Mouse (Mus musculus) cerebellum, adult 2 months (tissue): ENCODE results near the gene Nanp.

Experiments used
- CTCF ChIP-seq: fragments of 200-500 bp; IDR thresholded peaks from 2 replicates; pipeline ENCODE4 v1.5.1; 2011; ENCODE audit warnings: low read depth, mild to moderate bottlenecking, control low read depth, low read length, moderate library complexity, borderline replicate concordance; ENCODE audit not compliant: insufficient read depth
- POLR2A ChIP-seq: fragments of 200-500 bp; IDR thresholded peaks from 2 replicates; pipeline ENCODE4 v1.6.1; 2011; ENCODE audit warnings: low read length, control low read depth, borderline replicate concordance; ENCODE audit not compliant: insufficient read depth

- no peak for TF ChIP-seq CTCF
- no peak for TF ChIP-seq POLR2A
These were observed 17.4 kb upstream of the Nanp start for GRCm38 (mm10) chr2:151056637-151057036.
